Mouse (Mus musculus) ES-Bruce4 (cell line): ENCODE data around the gene Ahr.

Source experiments
- CTCF ChIP-seq: IDR thresholded peaks from one replicate; pipeline ENCODE4 v1.8.1; 2011; ENCODE audit warnings: low read depth, low read length
- POLR2A ChIP-seq: IDR thresholded peaks from one replicate; pipeline ENCODE4 v1.8.1; 2011; ENCODE audit warnings: low read length; ENCODE audit not compliant: insufficient read depth

DNA sequence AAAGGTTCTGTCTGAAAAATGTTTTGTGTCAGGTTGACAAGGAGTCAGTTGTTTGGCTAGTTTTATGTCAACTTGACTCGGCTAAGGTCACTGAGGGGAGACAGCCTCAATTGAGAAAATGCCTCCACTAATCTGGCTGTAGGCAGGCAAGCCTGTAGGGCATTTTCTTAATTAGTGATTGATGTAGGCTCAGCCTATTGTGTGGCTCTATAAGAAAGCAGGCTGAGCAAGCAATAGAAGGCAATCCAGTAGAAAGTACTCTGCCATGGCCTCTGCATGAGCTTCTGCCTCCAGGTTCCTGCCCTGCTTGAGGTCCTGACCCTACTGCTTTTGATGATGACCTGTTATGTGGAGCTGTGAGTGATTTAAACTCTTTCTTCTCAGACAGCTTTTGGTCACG is 33.4 kb downstream of the Ahr start:
- TF ChIP-seq CTCF (no peak), POLR2A (no peak)
